Mouse (Mus musculus): ENCODE measurements at regions not wholly inside any gene's neighbourhood (a gene's known extent, or its start where the extent isn't known, plus 50 kb on each side); places are given as distances from the start of the nearest gene placed in this dataset.

DNA sequence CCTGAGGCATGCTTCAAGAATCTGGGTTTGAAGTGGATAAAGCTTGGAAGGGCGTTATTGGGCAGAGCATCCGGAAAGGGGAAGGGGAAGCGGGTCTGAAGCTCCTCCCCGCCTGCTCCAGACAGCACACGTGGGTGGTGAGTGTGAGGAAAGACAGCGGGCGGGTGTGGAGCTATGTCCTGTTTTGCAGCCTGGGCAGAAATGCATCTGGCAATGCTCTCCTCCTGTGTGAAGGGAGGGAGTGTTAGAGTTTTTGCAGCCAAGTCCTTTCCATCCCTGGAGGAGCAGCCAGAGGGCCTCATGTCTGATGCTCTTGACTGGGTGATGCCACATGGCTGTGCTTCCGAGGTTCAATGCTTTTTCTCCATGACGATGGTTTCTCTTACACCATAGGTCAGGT is 73.4 kb upstream of the Fndc3a start:
- TF ChIP-seq CTCF (IDR thresholded peaks at IDR 0.05; ENCODE audit: insufficient read depth, low read length) (no peak), POLR2A (IDR thresholded peaks at IDR 0.05; ENCODE audit: borderline replicate concordance, extremely low read depth, low read depth, low read length) (no peak)

Measured in lung, adult 2 months (tissue).